Mouse (Mus musculus): ENCODE measurements around the gene Bcr. TPM values are rescaled to one million over a fixed set of nuclear protein-coding genes. Genes with fewer than 3 reads are reported as not detected.

The Bcr gene
- polyA plus RNA-seq, 1 experiment from 2014 or later, result 8.9 TPM

DNA sequence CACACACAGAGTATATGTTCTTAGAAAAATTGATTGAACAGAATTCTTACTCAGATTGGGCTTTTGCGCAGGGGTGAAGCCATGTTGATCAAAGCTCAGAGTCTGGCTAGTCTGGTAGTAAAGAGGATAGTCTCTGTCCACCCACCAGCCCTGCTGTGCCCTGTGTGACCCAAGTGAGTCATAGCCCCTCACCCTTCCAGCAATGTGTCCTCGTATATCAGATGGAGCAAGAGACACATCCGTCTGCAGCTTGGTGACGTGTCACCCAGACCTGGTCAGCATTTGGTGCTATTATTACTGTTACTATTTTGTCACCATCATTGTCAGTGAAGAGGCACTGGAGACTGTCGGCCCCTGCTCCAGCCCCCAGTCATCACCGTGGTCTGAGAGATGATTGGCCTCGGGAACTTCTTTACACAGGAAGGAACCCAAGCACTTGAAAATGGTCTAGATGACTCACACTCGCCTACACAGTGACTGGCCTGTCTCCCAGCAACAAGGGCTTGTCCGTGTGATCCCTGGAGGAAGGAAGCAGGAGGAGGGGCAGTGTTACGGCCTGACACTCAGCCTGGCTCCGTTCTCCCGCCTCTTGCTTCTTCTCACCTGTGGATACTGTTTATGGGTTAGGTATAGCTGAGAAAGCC, 109.9 kb downstream of the Bcr start:
- WGBS, result 63% methylated on average over 12 of the region's 12 CpGs
- ATAC-seq (ENCODE audit: insufficient read depth, low FRiP score, low read depth), result peak; percentile 40; the same call in 1 of the 2 replicates
- H3K4me3 ChIP-seq (replicated peaks), result no peak overlapping the region
- no peaks in the 10 kb centered on the region for H3K9me3 ChIP-seq
- H3K4me2 ChIP-seq, result no peak overlapping the region
- no peaks in the 10 kb centered on the region for H3K27me3 ChIP-seq (replicated peaks)
- no peaks in the 10 kb centered on the region; the same call in 1 of the 2 replicates for H3K36me3 ChIP-seq
- H3K9ac ChIP-seq, result no peak overlapping the region
- no peak overlapping the region for H3K27ac ChIP-seq
- H3K4me1 ChIP-seq, result no peaks in the 10 kb centered on the region

DNA sequence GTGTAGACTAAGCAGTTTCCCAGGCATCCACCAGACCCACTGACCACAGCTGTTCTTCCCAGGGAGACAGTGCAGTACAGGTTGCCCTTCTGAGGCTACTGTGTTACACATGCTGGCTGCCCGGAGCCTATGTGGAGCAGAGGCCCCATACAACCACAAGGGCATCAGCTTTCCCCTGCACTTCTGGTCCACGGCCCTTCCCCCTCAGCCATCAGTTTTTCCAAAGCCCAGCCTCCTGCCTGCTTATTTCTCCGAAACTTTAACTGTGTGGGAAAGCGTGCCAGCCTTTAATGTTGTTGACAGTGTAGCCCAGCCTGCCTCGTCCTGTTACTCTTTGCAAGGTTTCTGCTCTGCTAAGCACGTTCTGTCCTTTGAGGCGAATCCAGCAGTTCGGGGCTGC, 112.7 kb downstream of the Bcr start:
- no peaks in the 10 kb centered on the region for H3K9me3 ChIP-seq
- H3K4me3 ChIP-seq (replicated peaks), result no peak overlapping the region
- H3K9ac ChIP-seq, result no peak overlapping the region
- no peaks in the 10 kb centered on the region for H3K27me3 ChIP-seq (replicated peaks)
- 61% methylated on average over 8 of the region's 8 CpGs for WGBS
- H3K4me2 ChIP-seq, result no peak overlapping the region
- ATAC-seq (ENCODE audit: insufficient read depth, low FRiP score, low read depth), result no peak
- H3K4me1 ChIP-seq, result no peaks in the 10 kb centered on the region
- H3K27ac ChIP-seq, result peak overlapping the region; percentile 24; the same call in 1 of the 2 replicates
- H3K36me3 ChIP-seq, result peaks cover 7% of the 10 kb centered on the region

DNA sequence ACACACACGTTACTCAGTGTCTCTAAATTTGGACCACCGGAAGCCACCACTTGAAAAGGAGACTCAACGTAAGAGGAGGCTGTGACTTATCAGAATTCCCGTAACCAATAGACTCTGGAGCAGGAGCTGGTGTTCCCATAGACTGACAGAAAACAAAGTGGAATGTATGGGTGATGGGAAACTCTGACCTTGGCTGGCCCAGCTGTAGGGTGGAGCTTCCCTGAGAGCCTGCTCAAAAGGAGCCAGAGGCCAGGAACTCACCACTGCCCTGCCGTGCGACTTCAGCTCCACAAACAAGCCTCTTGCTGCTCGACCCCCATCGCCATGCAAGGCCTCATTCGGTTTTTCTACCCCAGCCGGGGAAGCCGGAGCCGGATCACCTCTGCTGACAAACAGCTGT, 113.3 kb downstream of the Bcr start:
- peaks cover 14% of the 10 kb centered on the region for H3K36me3 ChIP-seq
- H3K27me3 ChIP-seq (replicated peaks), result no peaks in the 10 kb centered on the region
- H3K9ac ChIP-seq, result no peak overlapping the region
- peak; percentile 33; the same call in 1 of the 2 replicates for ATAC-seq (ENCODE audit: insufficient read depth, low FRiP score, low read depth)
- WGBS, result 58% methylated on average over 12 of the region's 12 CpGs
- H3K4me3 ChIP-seq (replicated peaks), result no peak overlapping the region
- no peaks in the 10 kb centered on the region for H3K4me1 ChIP-seq
- peak overlapping the region; percentile 11; the same call in 1 of the 2 replicates for H3K27ac ChIP-seq
- H3K4me2 ChIP-seq, result no peak overlapping the region
- H3K9me3 ChIP-seq, result no peaks in the 10 kb centered on the region

DNA sequence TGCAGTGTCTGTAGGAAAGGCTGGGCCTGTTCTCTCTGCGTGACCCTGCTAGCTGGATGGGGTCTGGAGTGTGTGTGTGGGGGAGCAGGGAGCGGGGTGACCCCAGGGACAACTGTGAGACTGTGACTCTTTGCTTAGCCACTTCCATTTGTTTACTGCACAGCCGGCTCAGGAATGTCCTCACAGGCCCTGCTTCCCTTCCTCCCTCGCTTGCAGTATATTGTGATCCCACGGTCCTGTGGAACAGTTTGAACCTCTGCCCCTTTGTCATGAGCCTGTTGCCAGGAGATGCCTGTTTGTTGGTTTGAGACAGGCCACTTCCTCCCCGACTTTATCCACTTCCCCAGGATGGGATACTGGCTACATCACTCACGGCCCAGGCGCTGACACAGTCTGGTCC, 116.1 kb downstream of the Bcr start:
- H3K36me3 ChIP-seq, result peaks cover 38% of the 10 kb centered on the region
- H3K4me1 ChIP-seq, result no peaks in the 10 kb centered on the region
- no peaks in the 10 kb centered on the region for H3K27me3 ChIP-seq (replicated peaks)
- 64% methylated on average over 8 of the region's 8 CpGs for WGBS
- H3K9me3 ChIP-seq, result no peaks in the 10 kb centered on the region
- no peak overlapping the region for H3K27ac ChIP-seq
- H3K9ac ChIP-seq, result no peak overlapping the region
- no peak overlapping the region for H3K4me2 ChIP-seq
- H3K4me3 ChIP-seq (replicated peaks), result no peak overlapping the region
- ATAC-seq (ENCODE audit: insufficient read depth, low FRiP score, low read depth), result peak; percentile 15; the same call in 1 of the 2 replicates

DNA sequence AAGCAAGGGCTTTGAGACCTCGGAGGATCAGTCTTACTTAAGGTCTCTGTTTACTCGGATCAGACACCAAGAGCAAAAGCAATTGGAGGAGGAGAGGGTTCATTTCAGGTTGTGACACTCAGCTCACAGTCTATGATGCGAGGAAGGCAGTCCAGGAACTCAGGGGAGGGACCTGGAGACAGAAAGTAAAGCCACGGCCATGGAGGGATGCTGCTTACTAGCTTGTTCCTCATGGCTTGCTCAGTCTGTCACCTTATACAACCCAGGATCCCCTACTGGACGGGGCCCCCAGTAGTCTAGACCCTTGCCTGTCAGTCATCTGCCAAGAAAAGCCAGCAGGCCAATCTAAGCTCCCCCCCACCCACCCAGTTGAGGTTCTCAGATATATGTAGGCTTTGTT, 118.5 kb downstream of the Bcr start:
- H3K4me1 ChIP-seq, result peaks cover 6% of the 10 kb centered on the region; the same call in 1 of the 2 replicates
- no peak overlapping the region for H3K27ac ChIP-seq
- H3K4me2 ChIP-seq, result no peak overlapping the region
- no peak for ATAC-seq (ENCODE audit: insufficient read depth, low FRiP score, low read depth)
- no peak overlapping the region for H3K4me3 ChIP-seq (replicated peaks)
- no peaks in the 10 kb centered on the region for H3K9me3 ChIP-seq
- WGBS, result 87% methylated on average over 5 of the region's 5 CpGs
- no peaks in the 10 kb centered on the region for H3K27me3 ChIP-seq (replicated peaks)
- H3K9ac ChIP-seq, result no peak overlapping the region
- peaks cover 40% of the 10 kb centered on the region for H3K36me3 ChIP-seq

DNA sequence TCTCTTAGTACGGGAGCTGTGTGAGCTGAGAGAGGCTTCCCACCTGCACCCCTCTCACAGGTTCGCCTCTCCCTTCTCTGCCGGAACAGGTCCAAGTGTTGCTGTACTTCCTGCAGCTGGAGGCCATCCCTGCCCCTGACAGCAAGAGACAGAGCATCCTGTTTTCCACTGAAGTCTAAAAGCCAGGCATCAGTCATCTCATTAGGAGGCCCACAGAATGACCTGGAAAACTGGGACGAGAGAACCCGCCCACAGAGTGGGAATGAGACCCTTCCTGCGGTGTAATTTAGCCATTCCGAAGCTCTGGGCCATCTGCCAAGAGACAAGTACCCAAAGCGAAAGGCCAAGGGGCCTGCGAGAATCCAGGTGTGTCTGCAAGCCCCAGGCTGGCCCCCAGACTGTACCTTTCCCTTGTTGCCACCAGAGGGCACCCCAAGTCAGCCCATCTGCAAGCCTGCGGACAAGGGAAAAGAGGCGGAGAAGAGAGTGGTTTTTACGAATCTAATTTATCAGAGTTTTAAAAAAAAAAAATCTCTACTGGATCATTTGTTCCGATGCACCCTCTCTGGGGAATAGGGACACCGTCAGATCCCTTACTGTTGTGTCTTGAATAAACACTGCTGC, 121.9 kb downstream of the Bcr start:
- Histone ChIP-seq H3K36me3 (peaks cover 40% of the 10 kb centered on the region), H3K4me2 (no peak overlapping the region)

DNA sequence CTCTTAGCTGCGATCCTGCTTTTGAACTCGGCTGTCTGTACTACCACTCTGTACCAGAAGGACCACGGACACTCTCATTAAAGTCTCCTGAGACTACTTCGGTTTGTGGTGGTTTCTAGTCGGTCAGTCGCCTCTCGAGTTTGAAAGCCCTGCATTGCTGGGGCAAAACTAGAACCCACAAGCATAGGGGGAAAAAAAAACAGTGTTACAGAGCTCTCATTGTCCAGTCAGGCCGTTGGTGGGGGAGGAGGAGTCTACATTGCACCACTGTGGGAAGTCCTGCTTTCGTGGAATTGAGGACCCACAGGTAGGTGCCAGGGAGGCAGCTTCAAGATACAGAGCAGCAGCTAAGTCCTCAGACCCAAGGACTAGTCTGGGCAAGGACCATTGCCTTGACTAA, 124.4 kb downstream of the Bcr start:
- 89% methylated on average over 9 of the region's 9 CpGs for WGBS
- H3K4me1 ChIP-seq, result peaks cover 9% of the 10 kb centered on the region; the same call in 1 of the 2 replicates
- H3K36me3 ChIP-seq, result peaks cover 17% of the 10 kb centered on the region
- H3K9ac ChIP-seq, result no peak overlapping the region
- H3K4me3 ChIP-seq (replicated peaks), result no peak overlapping the region
- ATAC-seq (ENCODE audit: insufficient read depth, low FRiP score, low read depth), result no peak
- H3K27ac ChIP-seq, result no peak overlapping the region
- no peaks in the 10 kb centered on the region for H3K27me3 ChIP-seq (replicated peaks)
- no peak overlapping the region for H3K4me2 ChIP-seq
- H3K9me3 ChIP-seq, result no peaks in the 10 kb centered on the region

More for the DNA sequence above, 121.9 kb downstream of the Bcr start:
- H3K9me3 ChIP-seq, result no peaks in the 10 kb centered on the region
- H3K27ac ChIP-seq, result no peak overlapping the region
- no peak overlapping the region for H3K9ac ChIP-seq
- 17% methylated on average over 14 of the region's 14 CpGs for WGBS
- peaks cover 6% of the 10 kb centered on the region; the same call in 1 of the 2 replicates for H3K4me1 ChIP-seq
- no peak overlapping the region for H3K4me3 ChIP-seq (replicated peaks)
- peak; percentile 40; the same call in 1 of the 2 replicates for ATAC-seq (ENCODE audit: insufficient read depth, low FRiP score, low read depth)
- no peaks in the 10 kb centered on the region for H3K27me3 ChIP-seq (replicated peaks)

DNA sequence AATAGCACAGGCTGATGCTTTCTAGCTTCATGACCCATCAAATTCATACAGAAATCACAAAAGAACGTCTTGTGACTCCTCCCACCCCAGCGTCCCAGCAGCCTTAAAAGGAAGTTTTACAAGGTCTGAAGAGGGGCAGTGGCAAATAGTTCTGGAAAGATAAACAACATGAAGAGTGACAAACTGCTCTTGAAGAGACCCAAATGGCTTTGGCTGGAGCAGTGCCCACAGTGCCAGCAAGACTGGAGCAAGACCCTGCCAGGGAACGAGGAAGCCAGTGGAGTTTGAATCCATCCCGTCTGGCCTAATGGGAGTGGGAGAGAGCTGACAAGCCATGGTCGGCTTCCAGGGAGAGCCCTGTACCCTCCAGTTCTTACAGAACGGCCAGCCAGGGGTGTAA, 126.2 kb downstream of the Bcr start:
- Histone ChIP-seq H3K4me2 (no peak overlapping the region), H3K27ac (no peak overlapping the region), H3K36me3 (peaks cover 1% of the 10 kb centered on the region; the same call in 1 of the 2 replicates), H3K4me3 (replicated peaks) (no peak overlapping the region), H3K9me3 (no peaks in the 10 kb centered on the region), H3K9ac (no peak overlapping the region), H3K27me3 (replicated peaks) (no peaks in the 10 kb centered on the region), H3K4me1 (peaks cover 9% of the 10 kb centered on the region; the same call in 1 of the 2 replicates)
- WGBS, result 29% methylated on average over 6 of the region's 6 CpGs
- ATAC-seq (ENCODE audit: insufficient read depth, low FRiP score, low read depth), result no peak

DNA sequence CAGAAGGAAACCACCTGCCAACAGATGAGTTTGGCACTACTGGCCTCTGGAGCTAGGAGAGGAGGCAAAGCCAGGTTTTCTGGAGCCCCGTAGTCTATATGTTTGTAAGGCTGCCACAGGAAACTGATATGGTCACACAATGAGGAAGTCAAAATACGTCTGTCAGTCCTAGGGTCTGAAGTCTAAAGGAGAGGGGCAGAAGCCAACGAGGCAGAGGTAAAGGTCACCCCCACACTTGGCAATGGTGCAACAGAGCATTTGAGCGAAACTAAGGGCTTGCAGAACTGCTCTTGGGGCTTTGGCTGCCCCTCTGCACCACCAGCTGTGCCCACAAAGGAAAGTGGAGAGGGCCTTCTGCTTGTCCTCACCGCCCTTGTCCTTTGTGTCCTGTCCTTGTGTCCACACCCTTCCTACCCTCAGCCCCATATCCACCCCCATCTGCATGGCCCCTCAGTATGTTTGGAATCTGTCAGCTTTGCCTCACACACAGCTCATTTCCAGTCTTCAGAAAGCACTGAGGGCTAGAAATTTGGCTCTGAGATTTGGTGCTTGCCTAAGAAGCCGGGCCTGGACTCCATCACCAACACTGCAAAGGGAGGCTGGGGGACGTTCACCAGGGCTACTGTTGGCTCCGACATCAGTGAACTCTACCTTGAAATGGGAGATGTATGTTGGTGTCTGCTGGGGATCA, 127.1 kb downstream of the Bcr start:
- no peaks in the 10 kb centered on the region for H3K9me3 ChIP-seq
- H3K4me1 ChIP-seq, result 0 out of 2 replicates have a peak, but pooled peaks cover 4% of the 10 kb centered on the region
- no peaks in the 10 kb centered on the region for H3K36me3 ChIP-seq
- H3K9ac ChIP-seq, result no peak overlapping the region
- ATAC-seq (ENCODE audit: insufficient read depth, low FRiP score, low read depth), result no peak
- H3K4me2 ChIP-seq, result no peak overlapping the region
- H3K4me3 ChIP-seq (replicated peaks), result no peak overlapping the region
- no peaks in the 10 kb centered on the region for H3K27me3 ChIP-seq (replicated peaks)
- 64% methylated on average over 8 of the region's 8 CpGs for WGBS
- no peak overlapping the region for H3K27ac ChIP-seq

DNA sequence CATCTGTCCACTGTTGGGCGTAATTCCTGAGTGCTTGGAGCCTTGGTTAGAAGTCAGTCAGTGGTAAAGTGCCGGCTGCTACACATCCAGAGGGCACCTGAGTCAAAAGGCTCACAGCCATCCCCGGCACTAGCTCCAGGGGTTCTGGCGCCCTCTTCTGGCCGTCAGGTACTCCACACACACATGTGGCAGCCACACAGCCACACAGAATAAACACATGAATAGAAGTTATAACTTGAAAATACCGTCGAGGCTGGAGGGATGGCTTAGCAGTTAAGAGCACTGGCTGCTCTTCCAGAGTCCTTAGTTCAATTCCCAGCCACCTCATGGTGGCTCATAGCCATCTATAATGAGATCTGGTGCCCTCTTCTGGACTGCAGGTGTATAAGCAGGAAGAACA, 131.3 kb downstream of the Bcr start:
- Histone ChIP-seq H3K4me3 (replicated peaks) (no peak overlapping the region), H3K27me3 (replicated peaks) (no peaks in the 10 kb centered on the region), H3K9me3 (no peaks in the 10 kb centered on the region), H3K9ac (no peak overlapping the region), H3K4me2 (no peak overlapping the region), H3K27ac (no peak overlapping the region), H3K4me1 (0 out of 2 replicates have a peak, but pooled peaks cover 4% of the 10 kb centered on the region), H3K36me3 (no peaks in the 10 kb centered on the region)
- no peak for ATAC-seq (ENCODE audit: insufficient read depth, low FRiP score, low read depth)
- WGBS, result 46% methylated on average over 7 of the region's 7 CpGs

DNA sequence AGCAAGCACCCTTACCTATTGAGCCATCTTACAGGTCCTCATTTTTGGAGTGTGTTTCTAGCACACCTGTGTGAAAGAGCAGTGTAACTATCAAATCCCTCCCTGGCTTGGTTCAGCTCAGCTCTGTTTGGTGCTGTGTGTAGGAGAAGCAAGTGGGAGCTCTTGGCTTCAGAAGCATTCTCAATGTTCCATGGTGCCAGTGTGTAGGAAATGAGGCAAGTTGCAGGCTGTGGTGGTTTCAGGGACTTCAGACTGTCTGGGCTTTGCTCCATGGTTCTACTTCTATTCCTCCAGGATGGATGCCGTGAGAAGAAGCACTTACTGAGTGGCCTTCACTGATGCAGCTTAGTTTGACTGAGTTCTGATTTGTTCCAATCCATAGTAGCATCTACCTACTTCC, 137.4 kb downstream of the Bcr start:
- Histone ChIP-seq H3K4me1 (0 out of 2 replicates have a peak, but pooled peaks cover 3% of the 10 kb centered on the region), H3K27me3 (replicated peaks) (no peaks in the 10 kb centered on the region), H3K27ac (no peak overlapping the region), H3K9me3 (no peaks in the 10 kb centered on the region), H3K4me2 (no peak overlapping the region), H3K9ac (no peak overlapping the region), H3K36me3 (no peaks in the 10 kb centered on the region), H3K4me3 (replicated peaks) (no peak overlapping the region)
- whole genome bisulfite sequencing, result 72% methylated on average over 1 of the region's 1 CpGs
- no peak for ATAC-seq (ENCODE audit: insufficient read depth, low FRiP score, low read depth)

DNA sequence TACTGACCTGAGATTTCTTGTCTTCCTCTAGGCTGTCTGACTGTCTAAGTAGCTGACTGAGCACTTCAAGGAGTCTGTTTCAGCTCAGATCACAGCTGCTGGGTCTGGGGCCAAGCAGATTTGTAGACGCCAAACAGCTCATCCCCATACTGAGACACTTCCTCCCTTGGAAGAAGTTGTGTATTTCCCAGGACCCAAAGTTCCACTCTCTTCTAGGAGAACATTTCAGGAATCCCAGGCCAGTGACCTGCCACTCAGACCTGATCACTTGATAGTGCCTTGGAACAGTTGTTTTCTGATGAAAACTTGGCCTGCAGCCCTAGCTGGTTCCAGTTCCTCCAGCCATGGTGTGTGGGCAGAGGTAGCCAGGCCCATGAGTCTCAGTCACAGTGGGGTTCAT, 140.3 kb downstream of the Bcr start:
- H3K27ac ChIP-seq, result no peak overlapping the region
- no peaks in the 10 kb centered on the region for H3K9me3 ChIP-seq
- no peak overlapping the region for H3K4me2 ChIP-seq
- no peak overlapping the region for H3K4me3 ChIP-seq (replicated peaks)
- H3K9ac ChIP-seq, result no peak overlapping the region
- no peaks in the 10 kb centered on the region for H3K36me3 ChIP-seq
- H3K4me1 ChIP-seq, result 0 out of 2 replicates have a peak, but pooled peaks cover 3% of the 10 kb centered on the region
- no peaks in the 10 kb centered on the region for H3K27me3 ChIP-seq (replicated peaks)
- WGBS, result 58% methylated on average over 1 of the region's 1 CpGs
- no peak for ATAC-seq (ENCODE audit: insufficient read depth, low FRiP score, low read depth)

Data from stomach, embryonic 15.5 days (tissue).